Mouse (Mus musculus) 416B (cell line): ENCODE data around the gene Tmem235.

Experiments used
- DNase-seq: peaks from one replicate; pipeline ENCODE4 v3.0.0; 2011; ENCODE audit warnings: low read depth

Tmem235 gene

DNA sequence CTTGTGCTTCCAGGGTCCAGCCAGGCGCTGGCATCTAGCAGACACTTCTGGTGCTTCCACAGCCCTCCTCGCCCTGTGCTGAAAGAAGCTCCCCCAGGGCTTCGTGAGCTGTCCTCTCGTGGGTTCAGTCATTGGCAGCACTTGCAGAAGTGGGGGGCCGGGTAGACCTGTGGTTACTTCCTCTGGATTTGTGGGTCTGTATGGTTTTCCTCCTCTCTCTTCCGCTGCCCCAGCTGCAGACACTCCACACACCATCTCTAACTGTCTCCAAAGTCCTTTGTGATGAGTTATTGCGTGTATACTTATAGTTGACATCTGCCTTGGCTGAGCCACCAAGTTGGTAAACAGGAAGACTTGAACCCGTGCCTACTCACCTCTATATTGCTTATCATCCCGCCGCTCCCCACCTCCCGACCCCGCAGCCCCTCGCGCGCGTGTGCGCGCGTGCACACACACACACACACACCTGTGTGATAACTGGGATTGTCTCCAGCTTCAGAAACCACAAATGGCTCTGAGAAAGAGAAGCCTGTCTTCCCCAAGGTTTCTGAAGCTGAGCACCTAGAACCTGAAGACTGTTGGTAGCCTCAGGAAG, 31.1 kb downstream of the Tmem235 start:
- no peak for DNase-seq

DNA sequence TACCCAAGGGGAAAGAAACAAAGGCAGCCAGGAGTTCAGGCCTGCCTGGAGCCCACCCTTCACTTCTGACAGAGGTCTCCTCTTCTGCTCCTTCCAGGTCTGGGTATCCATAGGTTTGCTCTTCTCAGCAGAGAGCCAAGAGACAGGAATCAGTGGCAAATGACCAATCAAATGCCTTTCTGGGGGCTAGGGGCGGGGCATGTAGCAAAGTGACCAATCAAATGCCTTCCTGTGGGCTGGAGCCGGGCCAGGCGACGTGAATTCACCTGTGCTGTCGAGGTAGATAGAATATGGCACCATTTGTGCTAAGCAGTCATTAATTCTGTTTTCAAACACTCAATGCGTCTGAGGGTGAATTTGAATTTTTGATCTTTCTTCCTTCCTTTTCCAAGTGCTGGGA, 31.6 kb downstream of the Tmem235 start:
- DNase-seq, result no peak

DNA sequence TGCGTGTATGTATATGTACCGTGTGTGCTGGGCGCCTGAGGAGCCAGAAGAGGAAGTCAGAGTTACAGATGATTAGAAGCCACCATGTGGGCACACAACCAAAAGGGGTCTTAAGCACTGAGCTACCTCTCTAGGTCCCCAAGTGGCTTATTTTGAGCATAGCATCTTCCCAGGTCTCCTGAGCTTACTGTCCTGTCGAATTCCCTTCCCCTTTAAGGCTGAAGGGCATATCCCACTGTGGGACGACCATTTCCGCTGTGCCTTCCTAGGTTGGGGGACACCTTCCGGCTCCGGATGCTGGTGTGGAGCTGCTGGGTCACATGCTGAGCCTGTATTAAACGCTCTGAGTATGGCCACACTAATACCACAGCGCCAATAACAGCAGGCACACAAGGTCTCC, 34.1 kb downstream of the Tmem235 start:
- no peak for DNase-seq

DNA sequence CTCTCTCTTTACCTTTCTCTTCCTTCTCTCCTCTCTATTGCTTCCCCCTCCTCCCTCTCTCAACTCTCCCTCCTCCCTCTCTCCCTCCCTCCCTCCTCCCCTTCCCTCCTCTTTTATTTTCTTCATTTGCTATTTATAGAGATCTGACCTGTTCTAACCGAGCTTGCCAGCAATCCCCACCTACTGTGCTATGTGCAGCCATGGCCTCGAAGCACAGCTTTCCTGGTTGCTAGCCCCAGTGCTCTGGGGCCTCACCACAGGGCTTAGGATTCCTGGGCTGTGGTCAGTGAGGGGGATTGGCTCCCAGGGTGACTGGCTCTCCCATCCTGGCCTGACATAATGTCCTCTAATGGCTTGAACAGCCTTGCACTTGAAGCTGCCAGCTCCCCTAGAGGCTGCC, 36.0 kb downstream of the Tmem235 start:
- no peak for DNase-seq

DNA sequence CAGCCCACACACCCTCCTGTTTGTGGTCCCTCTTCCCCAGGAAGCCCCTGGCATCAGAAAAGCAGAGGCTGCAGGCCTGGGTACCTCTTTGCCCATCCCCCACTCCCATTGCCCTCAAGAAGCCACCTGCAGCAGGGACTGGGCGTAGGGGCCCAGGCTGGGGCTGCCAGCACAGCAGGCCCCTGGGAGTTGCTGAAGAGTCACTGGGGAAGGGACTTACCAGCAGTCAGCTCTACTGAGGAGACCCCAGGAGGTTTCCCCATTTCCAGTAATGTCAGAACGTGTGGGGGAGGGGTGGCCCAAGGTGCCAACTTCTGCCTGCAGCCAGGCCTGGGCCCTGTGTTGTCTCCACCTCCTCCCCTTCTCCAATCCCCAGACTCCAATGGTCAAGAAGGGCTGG, 41.7 kb downstream of the Tmem235 start:
- DNase-seq, result no peak

DNA sequence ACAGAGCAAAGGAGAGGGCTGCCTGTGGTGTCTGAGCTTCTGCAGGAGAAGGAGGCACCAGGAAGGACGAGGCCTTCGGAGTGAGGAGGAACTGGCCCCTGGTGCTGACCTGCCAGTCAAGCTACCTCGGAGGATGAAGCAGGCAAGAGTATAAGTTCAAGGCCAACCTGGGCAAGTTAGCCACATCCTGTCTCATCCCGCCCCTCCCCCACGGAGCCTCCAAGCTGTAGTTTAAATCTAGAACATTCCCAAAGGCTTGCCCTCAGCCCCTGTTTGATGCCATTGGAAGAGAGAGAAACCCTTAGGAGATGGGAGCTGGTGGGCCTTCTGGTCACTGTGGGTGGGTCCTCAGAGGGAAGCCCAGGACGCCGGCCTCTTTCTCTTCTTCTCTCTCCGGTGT, 43.9 kb downstream of the Tmem235 start:
- DNase-seq, result peak; percentile 17

DNA sequence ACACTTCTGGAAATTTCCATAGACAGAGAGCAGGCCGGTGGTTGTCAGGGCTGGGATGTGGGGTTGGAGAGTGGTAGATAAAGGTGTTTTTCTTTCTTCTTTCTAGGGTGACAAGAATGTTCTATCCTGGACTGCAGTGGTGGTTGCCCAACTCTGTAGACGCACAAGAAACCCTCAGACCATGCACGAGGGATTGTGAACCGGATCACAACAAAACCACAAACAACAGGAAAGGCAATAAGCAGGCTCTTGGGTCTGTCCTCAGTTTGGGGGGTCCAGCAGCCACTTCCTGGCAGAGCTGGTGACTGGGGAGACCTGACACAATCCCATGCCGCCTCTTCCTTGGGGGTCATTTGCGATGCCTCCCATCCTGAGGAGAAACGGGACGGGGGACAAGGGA, 48.8 kb downstream of the Tmem235 start:
- DNase-seq, result peak; percentile 57

DNA sequence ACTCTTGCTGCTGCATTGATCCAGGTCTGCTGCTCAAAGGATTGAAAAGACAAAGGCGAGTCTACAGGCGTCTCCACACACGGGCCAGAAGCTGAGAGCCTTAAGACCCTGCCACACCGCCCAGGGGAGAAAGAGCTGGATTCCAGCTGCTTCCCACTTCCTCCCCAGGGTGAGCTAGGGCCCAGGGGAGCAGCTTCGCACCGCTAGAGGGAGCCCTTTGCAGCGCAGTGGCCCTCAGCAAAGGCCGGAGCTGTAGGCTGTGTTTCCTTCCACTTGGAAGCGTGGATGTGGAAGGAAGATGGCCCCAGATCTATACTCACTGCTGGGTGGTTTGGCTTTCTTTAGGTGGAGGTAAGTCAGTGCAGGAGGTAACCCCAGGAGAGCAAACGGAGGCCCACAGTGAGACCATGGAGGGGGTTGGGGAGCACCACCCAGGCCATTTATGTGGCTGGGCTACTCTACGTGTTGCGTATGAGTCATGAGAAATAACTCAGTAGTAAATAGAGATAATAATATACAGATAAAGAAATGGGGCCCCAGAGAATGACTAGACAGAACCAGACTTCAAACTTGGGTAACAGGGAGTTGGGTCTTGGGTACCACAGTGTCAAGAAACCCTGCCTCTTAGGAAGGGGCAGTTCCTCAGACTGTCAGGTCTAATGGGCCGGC, 52.3 kb downstream of the Tmem235 start:
- peak; percentile 82 for DNase-seq

DNA sequence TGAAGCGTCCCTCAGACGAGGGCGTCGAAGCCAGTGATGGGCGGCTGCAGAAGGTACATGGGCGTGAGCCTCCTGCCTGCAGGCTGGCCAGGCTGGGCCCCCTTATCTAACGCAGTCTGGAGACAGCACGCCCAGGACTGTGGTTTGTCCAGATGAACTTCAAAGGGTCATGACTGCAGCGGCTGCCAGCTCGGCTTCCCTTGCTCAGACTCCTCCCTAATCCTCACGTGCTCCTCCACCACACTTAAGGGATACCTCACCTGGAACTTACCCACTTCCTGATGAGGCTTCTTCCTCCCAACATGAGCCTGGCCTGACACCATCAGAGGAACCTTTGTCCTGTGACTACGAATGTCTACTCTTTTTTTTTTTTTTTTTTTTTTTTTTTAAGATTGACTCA, 54.0 kb downstream of the Tmem235 start:
- peak; percentile 53 for DNase-seq
